27 mouse cellular contexts compared by ENCODE assay signal in genomic region chr1:184140082-184140481, GRCm38 (mm10).
A peak's percentile ranks its signal among the peaks of the same experiment; 100 is the strongest.
DNase-seq lines count a peak whose midpoint lies in the region; TF ChIP-seq lines count a peak whose summit lies in the region.
"Had no signal": no experiment of that assay in that cellular context is flagged by ENCODE, and none has a peak within 500 bp of the region (broad histone marks: within the 10 kb centered on the region; RNA-seq: fewer than 3 reads in every experiment).

No protein-coding gene starts in this region.

- no peaks in the 10 kb centered on the region for H3K36me3 ChIP-seq in myocyte (ENCODE audit: control insufficient read depth, insufficient read depth)
- H3K36me3 ChIP-seq: embryonic facial prominence, embryonic 12.5 days; embryonic facial prominence, embryonic 15.5 days; forebrain, embryonic 10.5 days; heart, embryonic 10.5 days; heart, embryonic 13.5 days had no signal

- no peak overlapping the region for H3K4me3 ChIP-seq in embryonic fibroblast, embryonic 13.5 days (ENCODE audit: insufficient read depth, low read length)
- no peak overlapping the region for H3K4me3 ChIP-seq in myocyte
- H3K4me3 ChIP-seq: embryonic facial prominence, embryonic 12.5 days; embryonic facial prominence, embryonic 15.5 days; erythroblast, embryonic 14.5 days; forebrain, embryonic 10.5 days; forebrain, embryonic 13.5 days; heart, adult 2 months; heart, embryonic 10.5 days; heart, embryonic 13.5 days had no signal

- peak; percentile 32 for DNase-seq in thymus, postnatal 0 days (ENCODE audit: low spot score)
- DNase-seq in thymus, postnatal 14 days = no peak
- peak; percentile 60 for DNase-seq in NIH3T3 (ENCODE audit: low read depth)
- no peak for DNase-seq in lung, postnatal 25 days (ENCODE audit: low spot score)
- DNase-seq in lung, adult 18-20 months = no peak
- DNase-seq in cerebellum, postnatal 10 days = no peak
- DNase-seq: adrenal gland, postnatal 10 days; adrenal gland, postnatal 36 days; cerebellum, adult 18-20 months; cerebellum, adult 9-10 months; cerebellum, postnatal 25 days; gastrocnemius, postnatal 10 days; gastrocnemius, postnatal 36 days; heart, adult 2 months; heart, postnatal 14 days; heart, postnatal 4 days had no signal

- TF ChIP-seq POLR2A in embryonic fibroblast, embryonic 13.5 days (IDR thresholded peaks at IDR 0.05; ENCODE audit: low read depth, low read length) = no peak
- no peak for TF ChIP-seq POLR2A in myocyte (IDR thresholded peaks at IDR 0.05; ENCODE audit: insufficient read length, low read depth)

- no peak for TF ChIP-seq CTCF in embryonic fibroblast, embryonic 13.5 days (IDR thresholded peaks at IDR 0.05; ENCODE audit: borderline replicate concordance, insufficient read depth, low read length)

- peak overlapping the region; percentile 65 for H3K27ac ChIP-seq in embryonic fibroblast, embryonic 13.5 days (ENCODE audit: insufficient read depth, low read length)
- H3K27ac ChIP-seq: embryonic facial prominence, embryonic 12.5 days; embryonic facial prominence, embryonic 15.5 days; forebrain, embryonic 10.5 days; forebrain, embryonic 13.5 days; heart, adult 2 months; heart, embryonic 10.5 days; heart, embryonic 13.5 days; hindbrain, embryonic 14.5 days; hindbrain, postnatal 0 days had no signal

- H3K27me3 ChIP-seq in myocyte (ENCODE audit: control insufficient read depth, insufficient read depth, insufficient read length) = no peaks in the 10 kb centered on the region
- H3K27me3 ChIP-seq: embryonic facial prominence, embryonic 12.5 days; embryonic facial prominence, embryonic 15.5 days; forebrain, embryonic 13.5 days; heart, embryonic 13.5 days had no signal

- peaks cover 5% of the 10 kb centered on the region; the same call in 1 of the 2 replicates for H3K4me1 ChIP-seq in embryonic fibroblast, embryonic 13.5 days (ENCODE audit: control insufficient read depth, insufficient read depth, low read length)
- H3K4me1 ChIP-seq: embryonic facial prominence, embryonic 12.5 days; forebrain, embryonic 10.5 days; forebrain, embryonic 13.5 days; heart, embryonic 10.5 days; heart, embryonic 13.5 days had no signal

- no peaks in the 10 kb centered on the region for H3K79me2 ChIP-seq in myocyte (ENCODE audit: control insufficient read depth, insufficient read depth)

- H3K4me2 ChIP-seq in myocyte (ENCODE audit: low read depth) = peak overlapping the region; percentile 46
- H3K4me2 ChIP-seq: embryonic facial prominence, embryonic 12.5 days; embryonic facial prominence, embryonic 15.5 days; forebrain, embryonic 13.5 days; heart, embryonic 13.5 days; hindbrain, embryonic 14.5 days had no signal

- no peak overlapping the region for H3ac ChIP-seq in myocyte (ENCODE audit: control insufficient read depth, insufficient read length)

TF ChIP-seq in myocyte, 11 proteins besides CTCF, POLR2A, EP300 and RAD21:
- TF ChIP-seq CEBPB (IDR thresholded peaks at IDR 0.05; ENCODE audit: insufficient read depth, poor library complexity, severe bottlenecking) (peak; percentile 52; the same call in 1 of the 2 replicates), POLR2AphosphoS2 (IDR thresholded peaks at IDR 0.05; ENCODE audit: insufficient read length, low read depth) (no peak)

Comparison
In these comparisons a context has a peak if more than half of its experiments do, and no peak if none do; other contexts are left out.
1. DNase-seq: peak in thymus, postnatal 0 days (single experiment) and NIH3T3 (single experiment); none in thymus, postnatal 14 days (single experiment), lung, postnatal 25 days (single experiment), lung, adult 18-20 months (0 of 2) and cerebellum, postnatal 10 days (0 of 2).